Mouse (Mus musculus) MEL (cell line): ENCODE results near the gene Serpina1b. TPM values are rescaled to one million over a fixed set of nuclear protein-coding genes. Genes with fewer than 3 reads are reported as not detected.
"Not testable (repeated sequence)": the region's sequence is repeated elsewhere in the genome, so short reads cannot be mapped to it uniquely, and the experiment has no call there.

Experiments used
- DNase-seq: peaks from one replicate; pipeline ENCODE4 v3.0.0; 2011; ENCODE audit warnings: low read depth, low spot score
- H3K27ac ChIP-seq: 2 replicates; pipeline ENCODE4 v1.5.1; 2012; ENCODE audit warnings: low read depth, mild to moderate bottlenecking, control low read depth, low read length, moderate library complexity; ENCODE audit not compliant: control insufficient read depth
- H3K27me3 ChIP-seq, 2 experiments: fragments of 150-350 bp in 1 of 2; sonication (generic) in 1 of 2; 2 replicates each; pipeline ENCODE4 v1.6.1; 2012; ENCODE audit warnings: low read length in 2 of 2, mild to moderate bottlenecking in 2 of 2, improper control_type of control experiment in 1 of 2, moderate library complexity in 1 of 2; ENCODE audit not compliant: insufficient read depth in 2 of 2, control insufficient read depth in 1 of 2
- H3K36me3 ChIP-seq, 2 experiments: 2 replicates each; pipeline ENCODE4 v1.6.1; 2012 to 2014; ENCODE audit warnings: low read length in 2 of 2, improper control_type of control experiment in 1 of 2, inconsistent platforms in 1 of 2, mild to moderate bottlenecking in 1 of 2; ENCODE audit not compliant: insufficient read depth in 2 of 2, control insufficient read depth in 1 of 2
- H3K4me1 ChIP-seq, 2 experiments: fragments of 150-350 bp in 1 of 2; sonication (generic) in 1 of 2; 2 replicates each; pipeline ENCODE4 v1.6.1; 2012; ENCODE audit warnings: low read length in 2 of 2, improper control_type of control experiment in 1 of 2, mild to moderate bottlenecking in 1 of 2; ENCODE audit not compliant: insufficient read depth in 2 of 2, control insufficient read depth in 1 of 2
- H3K4me3 ChIP-seq, 2 experiments: fragments of 150-350 bp in 1 of 2; sonication (generic) in 1 of 2; 2 replicates each; pipeline ENCODE4 v1.5.1; 2012; ENCODE audit warnings: low read depth in 2 of 2, low read length in 2 of 2, mild to moderate bottlenecking in 2 of 2, moderate library complexity in 2 of 2, control low read depth in 1 of 2, improper control_type of control experiment in 1 of 2; ENCODE audit not compliant: control insufficient read depth in 1 of 2, insufficient read depth in 1 of 2
- H3K79me2 ChIP-seq: 2 replicates; pipeline ENCODE4 v1.6.1; 2012; ENCODE audit warnings: mild to moderate bottlenecking, low read length, moderate library complexity; ENCODE audit not compliant: control insufficient read depth, poor library complexity, insufficient read depth
- H3K9ac ChIP-seq: 2 replicates; pipeline ENCODE4 v1.6.1; 2012; ENCODE audit warnings: low read depth, mild to moderate bottlenecking, control low read depth, low read length, moderate library complexity; ENCODE audit not compliant: control insufficient read depth, poor library complexity, severe bottlenecking
- H3K9me3 ChIP-seq: fragments of 150-350 bp; sonication (generic); replicated peaks from 2 replicates; pipeline ENCODE4 v1.6.1; 2012; ENCODE audit warnings: mild to moderate bottlenecking, low read length, improper control_type of control experiment, moderate library complexity; ENCODE audit not compliant: insufficient read depth
- ZNF384 ChIP-seq: IDR thresholded peaks from 2 replicates; pipeline ENCODE4 v1.6.1; 2012; ENCODE audit warnings: low read depth, mild to moderate bottlenecking, inconsistent platforms, low read length, improper control_type of control experiment
- polyA plus RNA-seq, 2 experiments: library from polyadenylated mRNA; stranded (reverse) in 1 of 2; unstranded in 1 of 2; fragments of >175 nt in 1 of 2; fragments of >200 nt in 1 of 2; gene quantifications; 2 replicates each; pipeline versions ENCODE4 v1.2.1 to v1.2.4; 2012; ENCODE audit warnings: low replicate concordance in 2 of 2, low read depth in 1 of 2; ENCODE audit not compliant: insufficient read length in 2 of 2, insufficient read depth in 1 of 2, missing spikeins in 1 of 2
- total RNA-seq: library from RNA; depleted of rRNA; stranded (reverse); fragments of 300-350 nt; gene quantifications from 2 replicates; pipeline ENCODE4 v1.2.3, GENCODE M21; 2012; rRNA removed

Serpina1b gene
- total and polyA plus RNA-seq, 3 experiments: not detected

DNA sequence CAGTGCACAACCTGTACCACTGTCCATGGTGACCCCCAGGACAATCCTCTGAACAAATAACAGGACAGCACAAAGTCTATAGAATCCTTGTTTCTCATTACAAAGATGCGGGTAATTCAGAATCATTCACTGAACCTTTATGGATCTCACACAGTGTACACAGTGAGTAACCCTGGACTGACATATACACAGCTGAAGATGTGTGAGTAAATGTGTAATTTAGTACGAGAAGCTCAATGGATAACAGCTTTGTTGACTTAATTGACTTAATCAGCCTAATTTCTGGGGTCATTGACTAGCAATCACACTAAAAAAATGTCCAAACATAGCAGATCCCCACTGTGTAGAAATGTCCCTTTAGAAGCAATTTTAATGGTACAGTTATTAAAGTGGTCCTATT lies 149.0 kb downstream of the Serpina1b start:
- H3K27me3 ChIP-seq: no peaks in the 10 kb centered on the region
- TF ChIP-seq ZNF384: no peak
- no peak overlapping the region for H3K27ac ChIP-seq
- DNase-seq: no peak
- H3K79me2 ChIP-seq: no peaks in the 10 kb centered on the region
- no peak overlapping the region for H3K9ac ChIP-seq
- no peaks in the 10 kb centered on the region for H3K9me3 ChIP-seq
- no peak overlapping the region for H3K4me3 ChIP-seq
- H3K4me1 ChIP-seq: no peaks in the 10 kb centered on the region
- H3K36me3 ChIP-seq: no peaks in the 10 kb centered on the region

DNA sequence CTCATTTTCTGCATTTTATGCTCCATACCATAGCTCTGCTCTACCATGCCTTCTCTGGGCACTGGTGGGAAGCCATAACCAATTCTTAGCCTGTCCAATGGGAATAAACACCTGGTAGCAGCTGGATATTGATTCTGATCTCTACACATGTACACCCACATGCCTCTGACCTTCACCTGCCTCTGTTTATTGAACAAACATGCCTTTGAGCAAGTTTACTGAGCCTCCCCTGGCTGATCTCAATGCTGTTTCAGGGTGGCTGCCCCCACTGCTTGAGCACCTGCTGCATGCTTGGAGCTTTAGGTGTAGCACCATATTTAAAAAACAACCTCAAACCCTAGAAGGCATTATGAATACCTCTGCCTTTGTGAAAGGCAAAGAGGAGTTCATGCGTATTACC lies 150.3 kb downstream of the Serpina1b start:
- not testable (repeated sequence) for H3K27me3 ChIP-seq, H3K4me3 ChIP-seq, H3K9me3 ChIP-seq, DNase-seq, H3K9ac ChIP-seq, H3K79me2 ChIP-seq, H3K36me3 ChIP-seq, H3K4me1 ChIP-seq, H3K27ac ChIP-seq

Other genes starting within 250 kb of the Serpina1b start
- 0.12 and 0.13 TPM in 2 replicates for gene Serpina10, start 198.9 kb downstream of the Serpina1b start, total RNA-seq
- under 1 TPM in 1 of 2 experiments, not detected in 1; 0.07 TPM for gene Serpina10, start 198.9 kb downstream of the Serpina1b start, polyA plus RNA-seq
- gene Serpina6, start 173.2 kb downstream of the Serpina1b start, total RNA-seq: not detected in 2 replicates
- not detected for gene Serpina6, start 173.2 kb downstream of the Serpina1b start, polyA plus RNA-seq
- not detected in 2 replicates for gene Serpina16, start 154.2 kb downstream of the Serpina1b start, total RNA-seq
- gene Serpina16, start 154.2 kb downstream of the Serpina1b start, polyA plus RNA-seq: not detected
- not detected in 2 replicates for gene Serpina1f, start 134.8 kb downstream of the Serpina1b start, total RNA-seq
- not detected for gene Serpina1f, start 134.8 kb downstream of the Serpina1b start, polyA plus RNA-seq
- not detected in 2 replicates for gene Serpina1d, start 56.8 kb downstream of the Serpina1b start, total RNA-seq
- gene Serpina1d, start 56.8 kb downstream of the Serpina1b start, polyA plus RNA-seq: not detected
- gene Serpina1a, start 33.2 kb upstream of the Serpina1b start, total RNA-seq: not detected in 2 replicates
- not detected for gene Serpina1a, start 33.2 kb upstream of the Serpina1b start, polyA plus RNA-seq
- gene Serpina1c, start 74.5 kb upstream of the Serpina1b start, total RNA-seq: not detected in 2 replicates
- gene Serpina1c, start 74.5 kb upstream of the Serpina1b start, polyA plus RNA-seq: not detected
- gene Serpina1e, start 128.6 kb upstream of the Serpina1b start, total RNA-seq: not detected in 2 replicates
- gene Serpina1e, start 128.6 kb upstream of the Serpina1b start, polyA plus RNA-seq: not detected
- gene Serpina11, start 159.6 kb upstream of the Serpina1b start, total RNA-seq: 0.65 TPM in 2 replicates
- under 1 TPM in 1 of 2 experiments, not detected in 1; 0.67 TPM for gene Serpina11, start 159.6 kb upstream of the Serpina1b start, polyA plus RNA-seq
- gene Serpina9, start 183.4 kb upstream of the Serpina1b start, total RNA-seq: not detected in 2 replicates
- under 1 TPM in 1 of 2 experiments, not detected in 1; 0.06 TPM for gene Serpina9, start 183.4 kb upstream of the Serpina1b start, polyA plus RNA-seq
- gene Serpina12, start 214.1 kb upstream of the Serpina1b start, total RNA-seq: 0.04 TPM in 1 of 2 replicates, not detected in the other
- gene Serpina12, start 214.1 kb upstream of the Serpina1b start, polyA plus RNA-seq: not detected